Mouse (Mus musculus) ovary, postnatal 14 days (tissue): ENCODE measurements around the gene Eri3.

Source experiments
- DNase-seq: peaks from one replicate; pipeline ENCODE4 v3.0.0; 2022; ENCODE audit warnings: low spot score

The Eri3 gene

DNA sequence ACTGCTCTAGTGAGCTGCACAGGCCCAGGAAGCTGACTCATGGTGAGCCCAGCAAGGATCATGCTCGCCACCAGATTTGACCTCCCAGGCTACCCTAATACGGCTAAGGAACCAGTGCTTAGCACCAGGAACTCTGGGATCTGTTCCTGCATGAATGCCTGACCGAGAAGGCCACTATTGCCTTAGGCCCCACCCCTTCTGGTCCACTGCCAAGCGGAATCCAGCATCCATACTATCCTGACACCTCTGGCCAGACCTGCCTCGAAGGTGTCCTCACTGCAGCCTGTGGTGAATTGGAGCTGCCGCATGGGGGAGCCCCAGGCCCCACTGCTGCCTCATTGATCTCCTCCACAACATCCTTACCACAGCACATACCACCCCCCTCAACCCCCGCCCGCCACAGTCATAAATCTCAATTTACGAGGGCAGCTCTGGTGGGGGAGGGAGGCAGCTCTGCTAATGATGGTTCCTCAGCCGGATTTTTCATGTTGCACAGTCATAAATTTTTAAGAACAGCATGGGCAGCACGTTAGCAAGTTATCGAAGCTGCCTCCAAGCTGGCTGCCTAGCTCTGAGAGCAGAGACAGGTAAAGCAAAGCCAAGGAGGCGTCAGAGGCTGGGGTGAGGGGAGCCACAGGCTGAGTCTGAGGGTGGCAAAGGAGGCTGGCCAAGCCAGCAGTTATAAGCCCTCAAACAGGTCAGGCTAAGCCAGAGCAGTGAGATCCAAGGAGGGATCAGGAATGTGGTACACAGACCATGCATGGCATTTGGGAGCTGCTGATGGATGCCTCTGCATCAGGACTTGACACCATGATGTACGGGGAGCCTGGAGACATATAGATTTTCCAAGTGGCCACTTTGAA lies 108.6 kb downstream of the Eri3 start:
- peak; percentile 16 for DNase-seq

GRCm38 (mm10) chr4:117660001-117660400 lies 109.8 kb downstream of the Eri3 start:
- DNase-seq: no peak

- DNase-seq: no peak
Measured at GRCm38 (mm10) chr4:117664411-117665137, 114.4 kb downstream of the Eri3 start.

GRCm38 (mm10) chr4:117665531-117665930 lies 115.4 kb downstream of the Eri3 start:
- DNase-seq: no peak

- DNase-seq: no peak
Measured at GRCm38 (mm10) chr4:117666054-117666453, 115.9 kb downstream of the Eri3 start.

- no peak for DNase-seq
Measured at GRCm38 (mm10) chr4:117669874-117670273, 119.7 kb downstream of the Eri3 start.

GRCm38 (mm10) chr4:117672042-117672441 lies 121.9 kb downstream of the Eri3 start:
- no peak for DNase-seq

- no peak for DNase-seq
Measured at GRCm38 (mm10) chr4:117673901-117674300, 123.7 kb downstream of the Eri3 start.

GRCm38 (mm10) chr4:117676903-117677302 lies 126.7 kb downstream of the Eri3 start:
- peak; percentile 77 for DNase-seq

- no peak for DNase-seq
Measured at GRCm38 (mm10) chr4:117680963-117681362, 130.8 kb downstream of the Eri3 start.

DNA sequence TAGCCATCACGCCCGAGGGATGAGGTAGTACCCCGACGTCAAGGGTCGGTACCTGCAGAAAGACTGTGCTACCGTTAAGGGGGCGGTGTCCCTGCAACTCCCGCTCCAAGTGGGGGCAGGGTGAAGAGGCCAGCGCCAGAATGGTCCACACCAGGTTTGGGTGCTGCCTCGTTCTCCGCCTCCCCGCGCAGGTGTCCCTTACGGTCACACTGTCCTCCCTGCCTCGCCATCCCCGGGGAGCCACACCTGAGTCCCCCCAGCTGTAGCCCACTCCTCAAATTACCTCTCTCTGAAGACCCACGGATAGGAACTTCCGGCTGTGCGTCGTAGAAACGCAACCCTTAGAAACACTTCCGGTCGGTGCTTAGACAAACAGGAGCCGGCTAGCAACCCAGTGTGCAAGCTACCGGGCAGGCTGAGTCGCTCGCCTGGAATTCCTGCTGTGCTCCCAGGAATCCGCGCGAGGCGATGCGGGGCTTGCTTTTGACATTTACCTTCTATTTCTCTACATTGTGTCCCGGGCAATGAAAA lies 131.8 kb downstream of the Eri3 start, which contains the start of gene Dmap1:
Dmap1 (minus strand) TSS at position 343 of the 531 bp plus-strand sequence.
- DNase-seq: peak; percentile 81

DNA sequence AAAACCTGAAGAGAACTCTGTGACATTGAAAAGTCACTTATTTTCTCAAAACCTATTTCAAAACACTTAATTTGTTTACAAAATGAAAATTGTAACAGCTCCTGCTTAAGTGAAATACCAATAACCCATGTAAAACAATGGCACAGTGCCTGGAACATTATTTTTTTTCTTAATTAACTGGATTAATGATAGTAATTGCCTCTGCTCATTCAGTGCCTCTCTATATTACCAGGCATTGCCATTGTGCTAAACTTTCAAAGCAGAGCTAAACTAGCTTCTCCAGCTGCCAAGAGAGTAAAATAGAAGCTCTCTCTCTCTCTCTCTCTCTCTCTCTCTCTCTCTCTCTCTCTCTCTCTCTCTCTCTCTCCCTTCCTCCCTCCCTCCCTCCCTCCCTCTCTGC lies 132.3 kb downstream of the Eri3 start:
- no peak for DNase-seq

DNA sequence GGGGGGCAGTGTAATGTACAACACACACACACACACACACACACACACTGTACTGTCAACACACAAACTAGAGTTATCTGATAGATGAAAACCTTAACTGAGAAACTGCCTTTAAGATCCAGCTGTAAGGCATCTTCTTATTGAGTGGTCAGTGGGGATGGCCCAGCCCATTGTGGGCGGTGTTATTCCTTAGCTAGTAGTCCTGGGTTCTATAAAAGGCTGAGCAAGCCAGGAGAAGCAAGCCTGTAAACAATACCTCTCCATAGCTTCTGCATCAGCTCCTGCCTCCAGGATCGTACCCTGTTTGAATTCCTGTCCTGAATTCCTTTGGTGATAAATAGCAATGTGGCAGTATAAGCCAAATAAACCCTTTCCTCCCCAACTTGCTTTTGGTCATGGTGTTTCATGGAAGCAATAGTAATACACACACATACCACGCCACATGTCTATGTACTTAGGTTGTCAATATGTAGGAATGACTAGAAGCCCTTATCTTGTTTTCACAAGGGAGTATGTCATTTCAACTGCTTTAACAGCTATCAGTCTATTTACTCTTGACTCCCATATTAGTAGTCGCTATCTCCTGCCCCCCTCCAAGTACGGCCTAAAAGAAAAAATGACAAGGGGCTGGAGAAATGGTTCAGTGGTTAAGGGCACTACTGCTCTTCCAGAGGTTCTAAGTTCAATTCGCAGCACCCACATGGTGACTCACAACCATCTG lies 133.0 kb downstream of the Eri3 start:
- no peak for DNase-seq

- no peak for DNase-seq
Measured at GRCm38 (mm10) chr4:117686354-117686753, 136.2 kb downstream of the Eri3 start.

DNA sequence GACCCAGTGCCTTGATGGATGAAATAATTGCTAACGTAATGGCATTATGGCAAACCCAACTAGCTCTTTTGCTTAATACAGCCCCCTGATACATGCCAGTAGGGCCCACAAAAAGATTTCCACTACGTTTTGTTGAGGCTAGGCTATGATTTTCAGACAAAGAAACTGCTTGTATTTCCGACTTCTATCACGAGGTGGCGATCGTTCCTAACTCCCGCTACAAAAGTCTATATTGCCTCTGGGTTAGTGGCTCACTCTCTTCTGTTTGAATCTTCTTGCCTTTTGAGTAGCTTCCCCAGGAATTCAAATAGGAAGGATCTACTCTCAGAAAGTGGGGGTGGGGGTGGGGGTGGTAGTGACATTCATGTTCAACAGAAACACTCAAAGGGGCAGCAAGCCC lies 155.2 kb downstream of the Eri3 start:
- peak; percentile 51 for DNase-seq

GRCm38 (mm10) chr4:117708780-117709550 lies 158.8 kb downstream of the Eri3 start:
- no peak for DNase-seq

GRCm38 (mm10) chr4:117712314-117712713 lies 162.1 kb downstream of the Eri3 start:
- DNase-seq: no peak

GRCm38 (mm10) chr4:117713303-117714098 lies 163.3 kb downstream of the Eri3 start:
- no peak for DNase-seq
